Mouse (Mus musculus): ENCODE data around the gene Nacc2. TPM values are rescaled to one million over a fixed set of nuclear protein-coding genes. Genes with fewer than 3 reads are reported as not detected.

Nacc2 gene
- total RNA-seq, 2 experiments from 2014 or later, result 59.8 to 61.4 TPM

- H3K27ac ChIP-seq, result peak overlapping the region; percentile 96; the same call in 1 of the 2 replicates
- no peak for DNase-seq (ENCODE audit: low spot score in 2 of 2)
- H3K4me3 ChIP-seq, result no peak overlapping the region
- TF ChIP-seq CTCF (conservative IDR thresholded peaks at IDR 0.05), result no peak
Measured at GRCm38 (mm10) chr2:26022258-26022565, 100.8 kb downstream of the Nacc2 start.

- peak; percentile 91 to 93 for DNase-seq (ENCODE audit: low spot score in 2 of 2)
Measured at GRCm38 (mm10) chr2:26021561-26022257, 101.3 kb downstream of the Nacc2 start, which contains the start of gene Ubac1. Gene Ubac1, minus strand, starts transcription at chr2:26021747.

GRCm38 (mm10) chr2:26020714-26021560, 102.1 kb downstream of the Nacc2 start:
- no peak for TF ChIP-seq CTCF (conservative IDR thresholded peaks at IDR 0.05)
- DNase-seq (ENCODE audit: low spot score in 2 of 2), result peak; percentile 38 to 43
- peak overlapping the region; percentile 95 for H3K4me3 ChIP-seq
- H3K27ac ChIP-seq, result peak overlapping the region; percentile 96

More at GRCm38 (mm10) chr2:26021561-26022257, 101.3 kb downstream of the Nacc2 start, which contains the start of gene Ubac1:
- 0 out of 2 replicates have a peak, but pooled peaks have one; percentile 15 for TF ChIP-seq CTCF (conservative IDR thresholded peaks at IDR 0.05)
- peak within 1 kb of the TSS; percentile 96 for H3K27ac ChIP-seq
- H3K4me3 ChIP-seq, result peak within 1 kb of the TSS; percentile 95

- DNase-seq (ENCODE audit: low spot score in 2 of 2), result no peak
- Histone ChIP-seq H3K27ac (peak overlapping the region; percentile 96; the same call in 1 of the 2 replicates), H3K4me3 (peak overlapping the region; percentile 95; the same call in 1 of the 2 replicates)
- no peak for TF ChIP-seq CTCF (conservative IDR thresholded peaks at IDR 0.05)
Measured at GRCm38 (mm10) chr2:26019923-26020322, 103.1 kb downstream of the Nacc2 start.

GRCm38 (mm10) chr2:26017326-26017725, 105.7 kb downstream of the Nacc2 start:
- no peak for TF ChIP-seq CTCF (conservative IDR thresholded peaks at IDR 0.05)
- Histone ChIP-seq H3K27ac (no peak overlapping the region), H3K4me3 (no peak overlapping the region)
- no peak for DNase-seq (ENCODE audit: low spot score in 2 of 2)

- DNase-seq (ENCODE audit: low spot score in 2 of 2), result no peak
- TF ChIP-seq CTCF (conservative IDR thresholded peaks at IDR 0.05), result no peak
- Histone ChIP-seq H3K4me3 (no peak overlapping the region), H3K27ac (no peak overlapping the region)
Measured at GRCm38 (mm10) chr2:26013674-26014073, 109.3 kb downstream of the Nacc2 start.

GRCm38 (mm10) chr2:26011420-26011819, 111.6 kb downstream of the Nacc2 start:
- no peak for DNase-seq (ENCODE audit: low spot score in 2 of 2)
- H3K27ac ChIP-seq, result no peak overlapping the region
- no peak overlapping the region for H3K4me3 ChIP-seq
- no peak for TF ChIP-seq CTCF (conservative IDR thresholded peaks at IDR 0.05)

Other genes starting within 250 kb of the Nacc2 start
- gene Camsap1, start 139.9 kb downstream of the Nacc2 start, total RNA-seq (2021), result 100 to 1,000 TPM; 142 to 148 TPM
- gene Ubac1, start 101.5 kb downstream of the Nacc2 start, total RNA-seq (2021), result 10 to 100 TPM; 52.1 to 53.0 TPM
- gene Lhx3, start 85.1 kb upstream of the Nacc2 start, total RNA-seq (2021), result not detected
- gene Qsox2, start 114.3 kb upstream of the Nacc2 start, total RNA-seq (2021), result 10 to 100 TPM; 25.3 to 25.7 TPM
- under 1 TPM; 0.59 to 0.76 TPM for gene Ccdc187, start 171.3 kb upstream of the Nacc2 start, total RNA-seq (2021)
- 10 to 100 TPM; 36.6 to 40.7 TPM for gene Gpsm1, start 192.3 kb upstream of the Nacc2 start, total RNA-seq (2021)
- 10 to 100 TPM; 26.5 to 27.2 TPM for gene Dnlz, start 228.9 kb upstream of the Nacc2 start, total RNA-seq (2021)
- 1 to 10 TPM; 1.5 to 2.1 TPM for gene Card9, start 237.7 kb upstream of the Nacc2 start, total RNA-seq (2021)

All from layer of hippocampus, adult 2 months (tissue).